Mouse (Mus musculus) spleen, embryonic (tissue): ENCODE measurements at regions not wholly inside any gene's neighbourhood (a gene's known extent, or its start where the extent isn't known, plus 50 kb on each side); places are given as distances from the start of the nearest gene placed in this dataset.

ENCODE experiments used
- CTCF ChIA-PET: fragments of 350-600 bp; sonication (Branson Sonifier 250); formaldehyde crosslinking; loops from one replicate; lab custom pipeline; 2022; lab: Charles Lee

DNA sequence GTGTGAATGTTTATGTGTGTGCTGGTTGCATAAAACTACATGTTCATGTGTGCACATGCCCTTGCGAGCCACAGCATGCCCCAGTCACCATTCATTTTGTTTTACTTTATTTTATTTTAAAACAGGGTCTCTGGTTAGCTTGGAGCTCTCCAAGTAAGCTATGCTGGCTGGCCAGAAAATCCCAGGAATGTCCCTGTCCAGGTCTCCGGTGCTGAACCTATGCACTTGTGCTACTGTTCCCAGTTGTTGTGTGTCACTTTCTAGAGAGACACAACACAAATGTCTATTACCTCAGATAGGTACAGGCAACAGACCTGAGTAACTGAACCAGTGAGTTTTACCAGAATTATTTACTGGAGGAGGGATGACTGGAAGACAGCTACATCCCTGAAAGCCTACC is 530.4 kb upstream of the Castor2 start:
- CTCF ChIA-PET = no interaction called here

GRCm38 (mm10) chr5:133566506-133566905 is 533.0 kb upstream of the Castor2 start:
- CTCF ChIA-PET = no interaction called here

DNA sequence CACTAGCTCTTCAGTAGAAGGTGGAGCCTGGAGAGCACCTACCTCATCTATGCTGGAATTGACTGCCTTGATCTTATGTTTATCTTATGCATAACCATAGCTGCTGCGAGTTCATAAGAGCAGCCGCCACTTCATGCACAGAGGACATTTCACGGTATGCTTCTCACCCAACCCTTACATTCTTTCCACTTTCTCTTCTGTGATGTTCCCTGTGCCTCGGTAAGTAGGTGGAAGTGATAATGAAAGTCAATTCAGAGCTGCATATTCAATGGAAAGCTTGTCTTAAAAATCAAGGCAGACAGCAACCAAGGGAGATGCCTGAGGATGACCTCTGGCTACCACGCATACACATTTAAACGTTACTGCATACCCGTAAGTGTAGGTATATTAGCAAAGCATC is 548.9 kb upstream of the Castor2 start:
- CTCF ChIA-PET = no interaction called here

DNA sequence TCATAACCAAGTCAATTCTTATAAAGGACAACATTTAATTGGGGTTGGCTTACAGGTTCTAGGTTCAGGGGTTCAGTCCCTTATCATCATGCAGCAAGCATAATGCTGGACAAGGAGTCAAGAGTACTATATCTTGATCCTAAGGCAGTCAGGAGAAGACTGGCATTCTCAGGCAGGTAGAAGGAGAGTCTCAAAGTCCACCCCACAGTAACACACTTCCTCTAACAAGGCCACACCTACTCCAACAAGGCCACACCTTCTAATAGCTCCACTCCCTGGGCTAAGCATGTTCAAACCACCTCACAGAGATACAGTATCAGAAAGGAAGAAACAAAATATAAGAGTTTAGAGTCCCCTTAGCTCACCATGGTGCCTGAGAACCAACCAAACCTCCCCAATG is 557.3 kb upstream of the Castor2 start:
- CTCF ChIA-PET = no interaction called here

- CTCF ChIA-PET = no interaction called here
These were observed 566.8 kb upstream of the Castor2 start for GRCm38 (mm10) chr5:133532678-133533077.

- CTCF ChIA-PET = no interaction called here
These were observed 593.9 kb upstream of the Castor2 start for GRCm38 (mm10) chr5:133505661-133506060.

GRCm38 (mm10) chr5:133487806-133488290 is 611.7 kb upstream of the Castor2 start:
- CTCF ChIA-PET = no interaction called here

GRCm38 (mm10) chr5:133482291-133483086 is 617.0 kb upstream of the Castor2 start:
- CTCF ChIA-PET = no interaction called here

- CTCF ChIA-PET = no interaction called here
These were observed 620.3 kb upstream of the Castor2 start for GRCm38 (mm10) chr5:133479205-133479604.

DNA sequence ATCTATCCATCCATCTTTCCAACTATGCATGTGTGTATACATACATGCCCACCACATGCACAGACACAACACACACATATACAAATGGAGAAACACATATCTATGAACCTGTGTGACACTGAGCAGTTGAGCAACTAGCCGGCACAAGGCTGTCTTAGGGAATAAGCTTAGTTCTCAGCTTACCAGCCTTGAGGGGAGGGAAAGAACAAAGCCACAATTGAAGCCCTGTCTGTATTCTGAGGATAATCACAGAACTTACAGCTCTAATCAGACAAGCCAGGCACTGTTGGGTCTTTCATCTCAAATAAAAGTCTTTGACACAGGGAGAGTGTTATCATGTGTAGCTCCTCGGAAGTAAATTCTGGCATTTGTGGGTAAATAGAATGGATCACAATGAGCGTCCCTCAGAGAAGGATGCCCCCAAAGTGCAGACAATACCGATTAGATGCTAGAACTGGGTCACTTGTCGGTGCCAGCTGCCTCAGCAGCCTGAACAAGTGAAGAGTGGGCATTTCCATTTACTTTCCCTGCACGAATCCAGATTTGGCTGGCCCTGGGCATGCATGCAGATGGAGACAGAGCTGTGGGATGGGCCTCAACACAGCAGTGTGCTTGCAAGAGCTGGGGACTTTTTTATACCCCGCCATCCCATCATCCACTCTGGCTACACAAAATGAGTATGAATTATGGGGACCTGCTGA is 646.0 kb upstream of the Castor2 start:
- CTCF ChIA-PET = no interaction called here

DNA sequence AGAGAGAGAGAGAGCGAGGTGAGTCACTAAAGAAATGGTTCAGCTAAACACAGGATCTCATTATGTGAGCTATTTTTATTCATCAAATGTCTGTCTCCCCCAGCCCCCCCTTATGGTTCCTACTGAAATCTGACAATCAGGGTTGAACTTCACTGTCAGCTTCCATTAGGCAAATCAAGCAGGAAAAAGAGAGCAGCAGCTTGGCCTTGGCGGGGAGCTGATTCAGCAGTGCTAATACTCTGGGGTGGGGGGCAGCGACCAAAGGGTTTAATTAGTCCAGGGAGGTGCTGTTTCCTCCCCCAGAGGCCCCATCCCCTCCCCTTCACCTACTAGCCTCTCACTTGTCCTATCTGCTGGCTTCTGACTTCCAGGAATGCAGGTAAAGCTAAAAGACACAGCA is 649.6 kb upstream of the Castor2 start:
- CTCF ChIA-PET = no interaction called here

- CTCF ChIA-PET = no interaction called here
These were observed 698.7 kb upstream of the Castor2 start for GRCm38 (mm10) chr5:133400826-133401225.

GRCm38 (mm10) chr5:133389896-133390295 is 709.6 kb upstream of the Castor2 start:
- CTCF ChIA-PET = no interaction called here

GRCm38 (mm10) chr5:133389023-133389840 is 710.3 kb upstream of the Castor2 start:
- CTCF ChIA-PET = interaction anchor here (0.7 kb wide), 1 partner anchor 934 kb away, joined by 3 read pairs; no protein-coding TSS in a partner anchor

DNA sequence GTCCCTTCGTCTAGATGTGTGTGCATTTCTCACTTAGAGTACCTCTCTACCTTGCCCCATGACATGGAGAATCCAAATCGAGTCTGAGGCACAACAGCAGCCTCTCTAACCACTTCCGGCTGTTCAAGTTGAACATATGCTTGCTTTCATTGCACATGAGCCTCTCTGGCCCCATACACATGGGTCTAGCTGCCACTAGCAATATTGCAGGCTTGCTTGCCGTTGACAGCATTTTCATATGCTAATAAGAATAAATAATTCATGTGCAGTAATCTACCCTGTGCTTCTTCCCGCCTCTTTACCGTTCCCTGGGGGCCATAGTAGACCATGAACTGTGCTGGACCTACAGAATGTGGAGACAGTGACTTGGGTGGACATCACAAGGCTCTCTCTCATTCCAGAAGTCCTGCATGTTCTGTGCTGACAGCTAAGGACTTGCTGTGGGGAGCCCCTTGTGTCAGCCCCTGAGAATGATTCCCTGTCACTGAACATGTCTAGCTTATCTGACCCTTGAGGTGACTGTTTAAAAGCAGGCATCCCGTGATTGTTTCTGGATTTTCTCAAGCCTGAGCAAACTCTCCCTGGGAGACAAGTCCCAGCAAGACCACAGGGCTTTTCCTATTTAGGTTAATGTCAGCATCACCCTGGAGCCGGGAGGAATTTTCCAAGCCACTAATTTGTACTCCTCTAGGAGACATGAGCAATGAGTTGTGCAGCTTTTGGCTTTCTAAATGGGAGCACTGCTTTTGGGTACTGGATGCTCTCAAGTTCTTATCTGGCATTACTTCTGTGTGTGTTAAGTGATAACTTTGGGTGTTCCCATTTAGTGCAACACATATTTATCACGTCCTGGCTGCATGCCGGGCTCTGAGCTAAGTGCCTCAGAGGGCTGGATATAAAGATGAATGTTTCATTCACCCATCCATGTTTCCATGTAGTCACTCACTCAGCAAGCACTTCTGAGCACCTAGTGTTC is 713.8 kb upstream of the Castor2 start:
- CTCF ChIA-PET = no interaction called here

DNA sequence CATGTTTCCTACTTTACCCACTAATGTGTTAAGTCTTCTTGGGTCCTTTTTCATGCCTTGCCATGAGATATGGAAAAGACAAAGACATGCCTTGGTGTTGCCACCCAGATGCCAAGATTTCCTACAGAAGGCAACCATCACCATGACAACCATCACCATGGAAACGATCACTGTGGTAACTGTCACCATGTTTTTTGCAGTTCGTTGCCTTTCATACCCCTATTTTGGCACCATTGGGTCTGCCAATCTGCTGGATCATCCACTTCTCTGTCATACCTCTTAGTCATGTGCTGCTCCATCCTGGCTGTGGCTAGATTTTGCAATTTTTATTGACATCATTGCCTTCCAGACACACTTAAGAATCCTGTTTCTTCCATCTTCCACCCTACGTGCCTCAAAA is 733.7 kb upstream of the Castor2 start:
- CTCF ChIA-PET = no interaction called here

DNA sequence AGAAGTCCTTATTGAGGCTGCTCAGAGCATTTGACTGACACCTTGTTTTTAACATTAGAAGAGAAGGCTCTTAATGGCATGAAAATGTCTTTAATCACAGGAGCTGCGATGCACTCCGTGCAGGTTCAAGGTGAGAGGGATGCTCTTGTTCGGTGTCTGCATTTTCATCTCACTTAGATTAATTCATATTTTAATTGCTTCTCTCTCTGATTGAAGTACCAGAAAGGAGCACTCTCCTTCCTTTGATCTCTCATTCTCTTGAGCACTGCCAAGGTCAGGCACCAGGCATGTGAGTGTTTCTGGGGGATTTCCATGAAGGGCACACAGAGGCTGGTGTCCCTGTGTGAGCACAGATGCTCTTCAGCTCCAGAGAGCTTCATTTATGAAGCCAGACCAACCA is 752.0 kb upstream of the Castor2 start:
- CTCF ChIA-PET = no interaction called here

- CTCF ChIA-PET = no interaction called here
These were observed 757.5 kb upstream of the Castor2 start for GRCm38 (mm10) chr5:133341973-133342372.

GRCm38 (mm10) chr5:133320626-133321025 is 777.5 kb upstream of the Auts2 start:
- CTCF ChIA-PET = no interaction called here

DNA sequence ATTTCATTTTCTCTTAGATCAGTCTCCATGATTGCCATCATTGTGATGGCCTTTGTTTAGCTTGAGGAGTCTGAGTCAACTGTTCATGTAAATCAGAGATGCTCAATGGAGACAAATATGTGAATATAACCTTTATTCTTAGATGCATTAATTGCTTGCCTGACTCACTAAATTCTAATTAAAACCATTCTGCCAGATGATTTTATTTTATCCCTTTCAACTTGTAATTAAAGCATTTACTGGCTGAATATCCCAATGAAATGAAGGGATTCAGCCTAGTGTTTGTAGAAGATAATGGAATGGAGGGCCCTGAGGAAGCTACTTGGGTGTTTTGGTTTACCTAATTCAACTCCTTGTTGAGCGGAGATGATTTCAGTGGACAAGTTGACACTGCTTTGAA is 777.1 kb upstream of the Auts2 start:
- CTCF ChIA-PET = no interaction called here

GRCm38 (mm10) chr5:133314031-133314430 is 770.9 kb upstream of the Auts2 start:
- CTCF ChIA-PET = no interaction called here
